Mouse (Mus musculus) spleen, adult 2 months (tissue): ENCODE data around the gene Slc16a13. TPM values are rescaled to one million over a fixed set of nuclear protein-coding genes. Genes with fewer than 3 reads are reported as not detected.

Source experiments
- DNase-seq, 2 experiments: peaks; one replicate each; pipeline versions ENCODE4 v3.0.0 to v3.0.0-alpha.2; 2012 to 2021; ENCODE audit warnings: low spot score in 2 of 2, low read depth in 1 of 2
- H3K27ac ChIP-seq: fragments of 200-500 bp; 2 replicates; pipeline ENCODE4 v1.5.1; 2012; ENCODE audit warnings: low read length, inconsistent platforms; ENCODE audit not compliant: insufficient read depth
- H3K27me3 ChIP-seq: fragments of 200-500 bp; 2 replicates; pipeline ENCODE4 v1.6.1; 2012; ENCODE audit warnings: mild to moderate bottlenecking, moderate library complexity, low read length, inconsistent platforms; ENCODE audit not compliant: control insufficient read depth, insufficient read depth
- H3K36me3 ChIP-seq: fragments of 200-500 bp; 2 replicates; pipeline ENCODE4 v1.6.1; 2012; ENCODE audit warnings: mild to moderate bottlenecking, low read length, inconsistent platforms; ENCODE audit not compliant: control insufficient read depth, insufficient read depth
- H3K4me1 ChIP-seq: fragments of 200-500 bp; 2 replicates; pipeline ENCODE4 v1.6.1; 2011; ENCODE audit warnings: inconsistent platforms; ENCODE audit not compliant: control insufficient read depth, insufficient read depth, insufficient read length
- H3K4me3 ChIP-seq: fragments of 200-500 bp; 2 replicates; pipeline ENCODE4 v1.5.1; 2011; ENCODE audit warnings: mild to moderate bottlenecking, inconsistent platforms; ENCODE audit not compliant: insufficient read depth, insufficient read length; ENCODE audit errors: extremely low read depth
- CTCF ChIP-seq: fragments of 200-500 bp; IDR thresholded peaks from 2 replicates; pipeline ENCODE4 v1.5.1; 2011; ENCODE audit warnings: mild to moderate bottlenecking, inconsistent platforms; ENCODE audit not compliant: insufficient read depth, insufficient read length, insufficient replicate concordance; ENCODE audit errors: extremely low read depth
- POLR2A ChIP-seq: fragments of 200-500 bp; IDR thresholded peaks from 2 replicates; pipeline ENCODE4 v1.6.1; 2011; ENCODE audit warnings: low read depth, low read length, inconsistent platforms
- WGBS: fragments of 180-500 bp; shearing (Covaris S2); methylation state at CpG from one replicate; pipeline ENCODE4 v1.1.7; 2018; 5-methylcytosine and 5-hydroxymethylcytosine counted together
- polyA plus RNA-seq: library from polyadenylated mRNA; depleted of rRNA; stranded (reverse); fragments of >200 nt; gene quantifications from 2 replicates; pipeline ENCODE4 v1.2.3, GENCODE M21; 2012

The Slc16a13 gene
- polyA plus RNA-seq, 1 experiment, result 5.6 TPM

- WGBS, result 84% methylated on average over 6 of the region's 6 CpGs
Observed at GRCm38 (mm10) chr11:70191188-70191587, 29.7 kb downstream of the Slc16a13 start.

GRCm38 (mm10) chr11:70189319-70190134 lies 31.3 kb downstream of the Slc16a13 start:
- 91% methylated on average over 28 of the region's 28 CpGs for WGBS
- Histone ChIP-seq H3K4me3 (no peak overlapping the region), H3K36me3 (no peaks in the 10 kb centered on the region), H3K27ac (no peak overlapping the region), H3K4me1 (no peaks in the 10 kb centered on the region; the same call in 1 of the 2 replicates), H3K27me3 (no peaks in the 10 kb centered on the region)
- DNase-seq, result no peak
- no peak for TF ChIP-seq CTCF
- no peak for TF ChIP-seq POLR2A

More at GRCm38 (mm10) chr11:70191188-70191587, 29.7 kb downstream of the Slc16a13 start:
- Histone ChIP-seq H3K27me3 (no peaks in the 10 kb centered on the region), H3K4me1 (no peaks in the 10 kb centered on the region; the same call in 1 of the 2 replicates), H3K4me3 (no peak overlapping the region), H3K36me3 (no peaks in the 10 kb centered on the region), H3K27ac (no peak overlapping the region)
- no peak for TF ChIP-seq CTCF
- no peak for TF ChIP-seq POLR2A
- DNase-seq, result no peak

- H3K27ac ChIP-seq, result no peak overlapping the region
- H3K4me1 ChIP-seq, result no peaks in the 10 kb centered on the region; the same call in 1 of the 2 replicates
- H3K36me3 ChIP-seq, result no peaks in the 10 kb centered on the region
- no peaks in the 10 kb centered on the region for H3K27me3 ChIP-seq
- no peak for TF ChIP-seq CTCF
- TF ChIP-seq POLR2A, result no peak
- H3K4me3 ChIP-seq, result no peak overlapping the region
- no peak for DNase-seq
- 18% methylated on average over 7 of the region's 7 CpGs for WGBS
Observed at GRCm38 (mm10) chr11:70185120-70185519, 35.7 kb downstream of the Slc16a13 start.

GRCm38 (mm10) chr11:70180496-70180895 lies 40.4 kb downstream of the Slc16a13 start:
- WGBS, result 90% methylated on average over 4 of the region's 4 CpGs
- Histone ChIP-seq H3K27ac (no peak overlapping the region), H3K4me1 (no peaks in the 10 kb centered on the region), H3K27me3 (no peaks in the 10 kb centered on the region), H3K36me3 (no peaks in the 10 kb centered on the region), H3K4me3 (no peak overlapping the region)
- DNase-seq, result no peak
- TF ChIP-seq CTCF, result no peak
- no peak for TF ChIP-seq POLR2A

- H3K4me3 ChIP-seq, result no peak overlapping the region
- no peaks in the 10 kb centered on the region for H3K36me3 ChIP-seq
- TF ChIP-seq CTCF, result no peak
- no peak for TF ChIP-seq POLR2A
- H3K27me3 ChIP-seq, result no peaks in the 10 kb centered on the region
- DNase-seq, result no peak
- H3K27ac ChIP-seq, result no peak overlapping the region
- 33% methylated on average over 14 of the region's 14 CpGs for WGBS
- H3K4me1 ChIP-seq, result no peaks in the 10 kb centered on the region
Observed at GRCm38 (mm10) chr11:70179401-70179800, 41.5 kb downstream of the Slc16a13 start.

- DNase-seq, result no peak
- WGBS, result 86% methylated on average over 11 of the region's 11 CpGs
- TF ChIP-seq POLR2A (no peak), CTCF (no peak)
- Histone ChIP-seq H3K36me3 (no peaks in the 10 kb centered on the region), H3K4me1 (no peaks in the 10 kb centered on the region), H3K27me3 (no peaks in the 10 kb centered on the region), H3K4me3 (no peak overlapping the region), H3K27ac (no peak overlapping the region)
Observed at GRCm38 (mm10) chr11:70178756-70179155, 42.1 kb downstream of the Slc16a13 start.

- no peak for TF ChIP-seq POLR2A
- no peak for TF ChIP-seq CTCF
- no peak overlapping the region for H3K4me3 ChIP-seq
- WGBS, result 88% methylated on average over 11 of the region's 11 CpGs
Observed at GRCm38 (mm10) chr11:70178311-70178710, 42.6 kb downstream of the Slc16a13 start.

More at GRCm38 (mm10) chr11:70178311-70178710, 42.6 kb downstream of the Slc16a13 start:
- Histone ChIP-seq H3K27me3 (no peaks in the 10 kb centered on the region), H3K4me1 (no peaks in the 10 kb centered on the region), H3K36me3 (no peaks in the 10 kb centered on the region), H3K27ac (no peak overlapping the region)
- no peak for DNase-seq
